Comparison of ENCODE assay signal across 7 mouse cellular contexts in the genomic region with DNA sequence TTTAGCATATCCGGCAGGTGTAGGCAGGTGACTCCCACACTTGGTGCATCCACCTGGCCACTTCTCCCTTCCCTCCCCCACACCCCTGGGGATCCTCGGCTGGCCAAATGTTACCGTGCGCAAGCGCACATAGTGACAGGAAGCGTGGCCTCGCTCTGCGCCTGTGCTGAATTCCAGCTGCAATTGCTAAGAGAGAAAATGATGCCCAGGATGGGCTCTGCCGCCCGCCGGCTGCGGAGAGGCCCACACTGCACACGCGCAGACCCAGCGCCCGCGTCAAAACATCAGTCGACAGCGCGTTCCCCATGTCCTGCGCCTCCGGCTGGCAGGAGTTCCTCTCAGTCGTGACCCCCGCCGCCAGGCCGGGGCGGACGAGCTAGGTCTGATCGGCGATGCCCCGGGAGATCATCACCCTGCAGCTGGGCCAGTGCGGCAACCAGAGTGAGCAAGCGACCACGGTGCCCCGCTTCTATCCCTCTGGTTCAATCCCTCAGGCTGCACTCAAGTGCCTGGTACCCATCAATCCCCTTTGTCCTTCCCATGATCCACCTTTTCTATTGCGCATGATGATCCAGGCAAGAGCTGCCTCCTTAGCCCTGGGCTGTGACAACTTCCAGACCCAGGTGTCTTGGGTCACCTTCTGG. TPM values are rescaled to one million over a fixed set of nuclear protein-coding genes. Genes with fewer than 3 reads are reported as not detected.
DNase-seq lines count a peak whose midpoint lies in the region; ATAC-seq lines count a peak whose summit lies in the region.

A gene (plus strand): TSS at position 180 of the 644 bp plus-strand sequence.

- H3K4me2 ChIP-seq in forebrain, embryonic 16.5 days (ENCODE audit: low read length), result peak within 1 kb of the TSS; percentile 82
- H3K4me2 ChIP-seq in hindbrain, embryonic 14.5 days (replicated peaks), result peak within 1 kb of the TSS; percentile 76

- H3K4me3 ChIP-seq in forebrain, embryonic 16.5 days (replicated peaks; ENCODE audit: low read length), result peak within 1 kb of the TSS; percentile 56
- H3K4me3 ChIP-seq in hindbrain, embryonic 14.5 days (replicated peaks; ENCODE audit: low read length), result peak within 1 kb of the TSS; percentile 42

- 2% methylated on average over 36 of the region's 36 CpGs for WGBS in forebrain, embryonic 16.5 days
- 2% methylated on average over 36 of the region's 36 CpGs for WGBS in hindbrain, embryonic 14.5 days

- no peaks in the 10 kb centered on the region for H3K27me3 ChIP-seq in forebrain, embryonic 16.5 days (replicated peaks; ENCODE audit: control insufficient read depth, insufficient read depth, low read length)
- H3K27me3 ChIP-seq in hindbrain, embryonic 14.5 days (ENCODE audit: control insufficient read depth, insufficient read depth, low read length), result peaks cover 5% of the 10 kb centered on the region; the same call in 1 of the 2 replicates

- H3K27ac ChIP-seq in forebrain, embryonic 16.5 days (ENCODE audit: low read length), result peak within 1 kb of the TSS; percentile 81
- H3K27ac ChIP-seq in hindbrain, embryonic 14.5 days, result peak within 1 kb of the TSS; percentile 92

- H3K9ac ChIP-seq in forebrain, embryonic 16.5 days (replicated peaks; ENCODE audit: low read depth, low read length), result peak within 1 kb of the TSS; percentile 73
- H3K9ac ChIP-seq in hindbrain, embryonic 14.5 days, result peak within 1 kb of the TSS; percentile 76

- no peaks in the 10 kb centered on the region for H3K36me3 ChIP-seq in forebrain, embryonic 16.5 days (ENCODE audit: control insufficient read depth, insufficient read depth)
- no peaks in the 10 kb centered on the region for H3K36me3 ChIP-seq in hindbrain, embryonic 14.5 days (replicated peaks; ENCODE audit: control insufficient read depth, insufficient read depth)

- no peaks in the 10 kb centered on the region for H3K9me3 ChIP-seq in forebrain, embryonic 16.5 days (ENCODE audit: control insufficient read depth, low read length)
- no peaks in the 10 kb centered on the region for H3K9me3 ChIP-seq in hindbrain, embryonic 14.5 days (ENCODE audit: control insufficient read depth, low read length)

- H3K4me1 ChIP-seq in forebrain, embryonic 16.5 days (replicated peaks; ENCODE audit: control insufficient read depth, insufficient read depth, low read length), result peaks cover 14% of the 10 kb centered on the region
- peaks cover 8% of the 10 kb centered on the region; the same call in 1 of the 2 replicates for H3K4me1 ChIP-seq in hindbrain, embryonic 14.5 days (replicated peaks; ENCODE audit: control insufficient read depth, insufficient read depth, low read length)

- peak; percentile 95 for ATAC-seq in forebrain, embryonic 16.5 days
- ATAC-seq in hindbrain, embryonic 14.5 days (ENCODE audit: low FRiP score), result peak; percentile 93

- DNase-seq in T-cell, adult 2 months (ENCODE audit: low spot score), result peak; percentile 67
- DNase-seq in cerebellum, adult 11 months, result peak; percentile 75
- DNase-seq in hindbrain, embryonic 14.5 days (ENCODE audit: low spot score), result peak; percentile 85
- peak; percentile 58 to 83 for DNase-seq in left cerebral cortex, adult 8-10 months (ENCODE audit: low spot score in 2 of 2)
- DNase-seq in lung, postnatal 4 days, result peak; percentile 66 to 82
- DNase-seq in spleen, adult 18-20 months, result peak; percentile 65 to 66

RNA-seq across cellular contexts. Expression of the gene that starts here (rescaled TPM):
- polyA plus RNA-seq in forebrain, embryonic 16.5 days (2015; fragmentation: Nextera tagmentation; extraction: Ambion mirVana), result 36.2 and 43.0 TPM in 2 replicates
- polyA plus RNA-seq in hindbrain, embryonic 14.5 days (2014; fragmentation: Nextera tagmentation; extraction: Ambion mirVana), result 48.6 and 50.6 TPM in 2 replicates
- 10 to 100 TPM; 53.1 to 58.8 (median 56.7) TPM for total RNA-seq in left cerebral cortex, adult 8-10 months (2022)

Comparison
In these comparisons a context has a peak if more than half of its experiments do, and no peak if none do; other contexts are left out.
1. Peak in every context shown above with its lines: DNase-seq, ATAC-seq, H3K4me3 ChIP-seq and H3K27ac ChIP-seq.